Mouse (Mus musculus): ENCODE data around the gene Rrp1.

The Rrp1 gene

GRCm38 (mm10) chr10:78350796-78351556 is 61.9 kb downstream of the Rrp1 start:
- peak; percentile 50 for DNase-seq (ENCODE audit: low read depth, low spot score)

All from A20 (cell line).